8 mouse cellular contexts compared by ENCODE assay signal in genomic region chr2:93032049-93032448, GRCm38 (mm10). TPM values are rescaled to one million over a fixed set of nuclear protein-coding genes. Genes with fewer than 3 reads are reported as not detected.
DNase-seq lines count a peak whose midpoint lies in the region; ATAC-seq and TF ChIP-seq lines count a peak whose summit lies in the region.

No protein-coding gene starts in this region.

- H3K27ac ChIP-seq in forebrain, postnatal 0 days (ENCODE audit: low read depth, low read length), result no peak overlapping the region
- no peak overlapping the region for H3K27ac ChIP-seq in forebrain, embryonic 13.5 days
- H3K27ac ChIP-seq in heart, embryonic 10.5 days, result peak overlapping the region; percentile 10; the same call in 1 of the 2 replicates

- DNase-seq in forebrain, postnatal 0 days, result peak; percentile 41
- peak; percentile 42 for DNase-seq in ovary, postnatal 36 days (ENCODE audit: low spot score)
- DNase-seq in ovary, postnatal 10 days (ENCODE audit: low spot score), result no peak
- no peak for DNase-seq in heart, embryonic 10.5 days (ENCODE audit: low spot score)
- peak; percentile 69 for DNase-seq in retina, postnatal 1 day
- DNase-seq in spleen, postnatal 4 days (ENCODE audit: low spot score in 2 of 2), result no peak
- DNase-seq in T-cell, adult 2 months (ENCODE audit: low spot score), result no peak

- no peaks in the 10 kb centered on the region for H3K27me3 ChIP-seq in forebrain, postnatal 0 days (ENCODE audit: insufficient read depth, low read length)
- no peaks in the 10 kb centered on the region for H3K27me3 ChIP-seq in forebrain, embryonic 13.5 days
- H3K27me3 ChIP-seq in heart, embryonic 10.5 days (ENCODE audit: insufficient read depth, poor library complexity, severe bottlenecking), result 0 out of 2 replicates have a peak, but pooled peaks cover 4% of the 10 kb centered on the region

- no peak overlapping the region for H3K9ac ChIP-seq in forebrain, postnatal 0 days
- no peak overlapping the region for H3K9ac ChIP-seq in forebrain, embryonic 13.5 days

- WGBS in forebrain, postnatal 0 days, result 45% methylated on average over 8 of the region's 8 CpGs
- 60% methylated on average over 8 of the region's 8 CpGs for WGBS in forebrain, embryonic 13.5 days
- WGBS in heart, embryonic 10.5 days, result 79% methylated on average over 8 of the region's 8 CpGs

- no peak overlapping the region for H3K4me3 ChIP-seq in forebrain, postnatal 0 days (ENCODE audit: low read depth, low read length)
- no peak overlapping the region for H3K4me3 ChIP-seq in forebrain, embryonic 13.5 days
- H3K4me3 ChIP-seq in heart, embryonic 10.5 days, result no peak overlapping the region

- H3K36me3 ChIP-seq in forebrain, postnatal 0 days (ENCODE audit: insufficient read depth), result peaks cover 6% of the 10 kb centered on the region; the same call in 1 of the 2 replicates
- peaks cover 7% of the 10 kb centered on the region; the same call in 1 of the 2 replicates for H3K36me3 ChIP-seq in forebrain, embryonic 13.5 days (ENCODE audit: poor library complexity, severe bottlenecking)
- H3K36me3 ChIP-seq in heart, embryonic 10.5 days, result no peaks in the 10 kb centered on the region

- TF ChIP-seq CTCF in forebrain, postnatal 0 days (IDR thresholded peaks at IDR 0.05; ENCODE audit: low read depth), result no peak

- H3K9me3 ChIP-seq in forebrain, postnatal 0 days (ENCODE audit: low read length), result no peaks in the 10 kb centered on the region
- H3K9me3 ChIP-seq in forebrain, embryonic 13.5 days (replicated peaks), result no peaks in the 10 kb centered on the region
- H3K9me3 ChIP-seq in heart, embryonic 10.5 days, result no peaks in the 10 kb centered on the region

- no peak overlapping the region for H3K4me2 ChIP-seq in forebrain, postnatal 0 days (ENCODE audit: low read depth)
- H3K4me2 ChIP-seq in forebrain, embryonic 13.5 days, result no peak overlapping the region

- peak; percentile 66 for ATAC-seq in forebrain, postnatal 0 days
- ATAC-seq in forebrain, embryonic 13.5 days, result no peak

- H3K4me1 ChIP-seq in forebrain, postnatal 0 days (ENCODE audit: insufficient read depth), result no peaks in the 10 kb centered on the region
- H3K4me1 ChIP-seq in forebrain, embryonic 13.5 days, result peaks cover 49% of the 10 kb centered on the region
- peaks cover 78% of the 10 kb centered on the region for H3K4me1 ChIP-seq in heart, embryonic 10.5 days

RNA-seq across cellular contexts. Expression of gene Prdm11, which starts 13.9 kb away (rescaled TPM):
- total RNA-seq in forebrain, postnatal 0 days (2014; rRNA removed), result 7.8 and 7.9 TPM in 2 replicates
- 1.5 and 1.9 TPM in 2 replicates for polyA plus RNA-seq in forebrain, postnatal 0 days (2015; fragmentation: Nextera tagmentation; extraction: Ambion mirVana)
- polyA plus RNA-seq in forebrain, embryonic 13.5 days (2015; fragmentation: Nextera tagmentation; extraction: Ambion mirVana), result 1.4 and 1.9 TPM in 2 replicates
- polyA plus RNA-seq in heart, embryonic 10.5 days (2016; fragmentation: Nextera tagmentation; extraction: Ambion mirVana), result 4.5 and 4.6 TPM in 2 replicates

Comparison
In these comparisons a context has a peak if more than half of its experiments do, and no peak if none do; other contexts are left out.
1. DNase-seq: peak in forebrain, postnatal 0 days (single experiment), ovary, postnatal 36 days (single experiment) and retina, postnatal 1 day (single experiment); none in ovary, postnatal 10 days (single experiment), heart, embryonic 10.5 days (single experiment), spleen, postnatal 4 days (0 of 2) and T-cell, adult 2 months (single experiment).